34 mouse cellular contexts compared by ENCODE assay signal in genomic region chr1:141401334-141401733, GRCm38 (mm10).
"Had no signal": no experiment of that assay in that cellular context is flagged by ENCODE, and none has a peak within 500 bp of the region (broad histone marks: within the 10 kb centered on the region; RNA-seq: fewer than 3 reads in every experiment).

No protein-coding gene starts in this region.

- ATAC-seq: hindbrain, embryonic 16.5 days; hindbrain, postnatal 0 days; inflammation-experienced regulatory T-cells, adult 6 months; intestine, embryonic 15.5 days; intestine, embryonic 16.5 days; intestine, postnatal 0 days had no signal

- H3K36me3 ChIP-seq: heart, embryonic 12.5 days; heart, embryonic 13.5 days; heart, embryonic 15.5 days; hindbrain, embryonic 10.5 days; hindbrain, embryonic 12.5 days; hindbrain, embryonic 13.5 days; hindbrain, embryonic 15.5 days; intestine, embryonic 15.5 days; kidney, embryonic 15.5 days had no signal

- H3K27me3 ChIP-seq: heart, embryonic 12.5 days; heart, embryonic 13.5 days; heart, embryonic 15.5 days; hindbrain, embryonic 12.5 days; hindbrain, embryonic 13.5 days; hindbrain, embryonic 15.5 days; intestine, embryonic 15.5 days; kidney, embryonic 15.5 days had no signal

- H3K9me3 ChIP-seq: heart, embryonic 12.5 days; heart, embryonic 13.5 days; heart, embryonic 15.5 days; hindbrain, embryonic 10.5 days; hindbrain, embryonic 12.5 days; hindbrain, embryonic 13.5 days; hindbrain, embryonic 15.5 days; intestine, embryonic 15.5 days; kidney, embryonic 15.5 days had no signal

- H3K27ac ChIP-seq: heart, embryonic 13.5 days; heart, embryonic 15.5 days; hindbrain, embryonic 10.5 days; hindbrain, embryonic 12.5 days; hindbrain, embryonic 13.5 days; hindbrain, embryonic 14.5 days; hindbrain, embryonic 15.5 days; hindbrain, postnatal 0 days; intestine, embryonic 15.5 days; kidney, embryonic 15.5 days; kidney, postnatal 0 days; layer of hippocampus, adult 2 months; left cerebral cortex, adult 2 months had no signal

- DNase-seq: heart, postnatal 10 days; heart, postnatal 14 days; heart, postnatal 36 days; heart, postnatal 4 days; kidney, adult 11 months; kidney, adult 18-20 months; kidney, adult 2 months; kidney, adult 8-10 months; kidney, adult 9 months; kidney, postnatal 14 days; kidney, postnatal 25 days; kidney, postnatal 36 days; kidney, postnatal 4 days; layer of hippocampus, adult 9-11 months; layer of hippocampus, postnatal 36 days had no signal

- H3K9ac ChIP-seq: heart, embryonic 12.5 days; heart, embryonic 13.5 days; heart, embryonic 15.5 days; hindbrain, embryonic 12.5 days; hindbrain, embryonic 13.5 days; hindbrain, embryonic 14.5 days; hindbrain, embryonic 15.5 days; intestine, embryonic 15.5 days; kidney, embryonic 15.5 days had no signal

- H3K4me3 ChIP-seq: heart, embryonic 12.5 days; heart, embryonic 13.5 days; heart, embryonic 15.5 days; hindbrain, embryonic 10.5 days; hindbrain, embryonic 12.5 days; hindbrain, embryonic 13.5 days; hindbrain, embryonic 15.5 days; intestine, embryonic 15.5 days; kidney, embryonic 15.5 days; layer of hippocampus, adult 2 months; left cerebral cortex, adult 2 months had no signal

- H3K4me1 ChIP-seq: heart, embryonic 12.5 days; heart, embryonic 13.5 days; heart, embryonic 15.5 days; hindbrain, embryonic 10.5 days; hindbrain, embryonic 12.5 days; hindbrain, embryonic 13.5 days; hindbrain, embryonic 15.5 days; intestine, embryonic 15.5 days; kidney, embryonic 15.5 days had no signal

- H3K4me2 ChIP-seq: heart, embryonic 11.5 days; heart, embryonic 12.5 days; heart, embryonic 13.5 days; heart, embryonic 15.5 days; hindbrain, embryonic 12.5 days; hindbrain, embryonic 13.5 days; hindbrain, embryonic 14.5 days; hindbrain, embryonic 15.5 days; intestine, embryonic 15.5 days; kidney, embryonic 15.5 days had no signal
